Mouse (Mus musculus) embryonic facial prominence, embryonic 12.5 days (tissue): ENCODE results near the gene Hist1h1t. TPM values are rescaled to one million over a fixed set of nuclear protein-coding genes. Genes with fewer than 3 reads are reported as not detected.

ENCODE experiments used
- ATAC-seq: fragments of 200-750 bp; cut with Nextera tagmentation; 2 replicates; pipeline ENCODE4 v1.8.0; 2017; ENCODE audit not compliant: insufficient number of reproducible peaks, insufficient read depth, low FRiP score, low TSS enrichment
- H3K27ac ChIP-seq: fragments of 300-500 bp; sonication (generic); 2 replicates; pipeline ENCODE4 v1.5.1; 2016; ENCODE audit warnings: mild to moderate bottlenecking
- H3K27me3 ChIP-seq: fragments of 300-500 bp; sonication (generic); 2 replicates; pipeline ENCODE4 v1.6.1; 2016; ENCODE audit warnings: mild to moderate bottlenecking, moderate library complexity
- H3K36me3 ChIP-seq: fragments of 300-500 bp; sonication (generic); 2 replicates; pipeline ENCODE4 v1.6.1; 2016; ENCODE audit warnings: mild to moderate bottlenecking
- H3K4me1 ChIP-seq: fragments of 300-500 bp; sonication (generic); 2 replicates; pipeline ENCODE4 v1.6.1; 2016
- H3K4me2 ChIP-seq: fragments of 300-500 bp; sonication (generic); replicated peaks from 2 replicates; pipeline ENCODE4 v1.6.1; 2016; ENCODE audit warnings: mild to moderate bottlenecking, moderate library complexity
- H3K4me3 ChIP-seq: fragments of 300-500 bp; sonication (generic); 2 replicates; pipeline ENCODE4 v1.5.1; 2016; ENCODE audit warnings: mild to moderate bottlenecking
- H3K9ac ChIP-seq: fragments of 300-500 bp; sonication (generic); 2 replicates; pipeline ENCODE4 v1.6.1; 2016; ENCODE audit warnings: mild to moderate bottlenecking, moderate library complexity
- H3K9me3 ChIP-seq: fragments of 300-500 bp; sonication (generic); 2 replicates; pipeline ENCODE4 v1.6.1; 2016; ENCODE audit warnings: mild to moderate bottlenecking, moderate library complexity
- WGBS: fragments of 180-500 bp; shearing (Covaris S2); methylation state at CpG from one replicate; pipeline ENCODE4 v1.1.7; 2016; 5-methylcytosine and 5-hydroxymethylcytosine counted together
- polyA plus RNA-seq: library from polyadenylated mRNA; unstranded; fragments of >200 nt; fragmentation: Nextera tagmentation; extraction: Ambion mirVana; gene quantifications from 2 replicates; pipeline ENCODE4 v1.2.1, GENCODE M21; 2016

The Hist1h1t gene
- polyA plus RNA-seq, 1 experiment from 2014 or later = 0.24 TPM

DNA sequence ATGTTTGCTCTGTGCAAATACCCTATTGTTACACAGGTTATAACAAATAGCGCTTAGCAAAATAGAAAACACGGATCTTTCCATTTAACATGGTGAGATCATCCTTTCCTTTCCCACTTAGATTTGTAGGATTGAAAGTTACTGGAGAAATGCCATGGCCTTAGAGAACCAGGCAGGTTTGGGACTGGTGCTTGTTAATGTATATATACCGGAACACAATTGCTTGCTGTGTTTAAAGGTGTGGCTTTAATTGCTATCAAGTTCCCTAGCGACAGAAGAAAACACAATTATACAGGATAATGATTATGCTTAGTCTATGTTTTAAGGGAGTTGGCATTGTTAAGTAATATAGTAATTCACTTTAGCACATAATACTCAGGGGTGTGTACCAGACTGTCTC, 8.4 kb upstream of the Hist1h1t start:
- 82% methylated on average over 4 of the region's 4 CpGs for WGBS
- Histone ChIP-seq H3K27ac (no peak overlapping the region), H3K4me1 (peaks cover 10% of the 10 kb centered on the region; the same call in 1 of the 2 replicates), H3K9me3 (no peaks in the 10 kb centered on the region), H3K9ac (no peak overlapping the region), H3K36me3 (no peaks in the 10 kb centered on the region), H3K4me2 (no peak overlapping the region), H3K4me3 (no peak overlapping the region), H3K27me3 (no peaks in the 10 kb centered on the region)
- no peak for ATAC-seq

GRCm38 (mm10) chr13:23687907-23688306, 7.7 kb upstream of the Hist1h1t start:
- no peak for ATAC-seq
- no peaks in the 10 kb centered on the region for H3K9me3 ChIP-seq
- no peak overlapping the region for H3K4me3 ChIP-seq
- no peak overlapping the region for H3K4me2 ChIP-seq
- H3K27me3 ChIP-seq = no peaks in the 10 kb centered on the region
- no peak overlapping the region for H3K9ac ChIP-seq
- H3K4me1 ChIP-seq = peaks cover 7% of the 10 kb centered on the region; the same call in 1 of the 2 replicates
- WGBS = 90% methylated on average over 7 of the region's 7 CpGs
- no peak overlapping the region for H3K27ac ChIP-seq
- H3K36me3 ChIP-seq = no peaks in the 10 kb centered on the region

DNA sequence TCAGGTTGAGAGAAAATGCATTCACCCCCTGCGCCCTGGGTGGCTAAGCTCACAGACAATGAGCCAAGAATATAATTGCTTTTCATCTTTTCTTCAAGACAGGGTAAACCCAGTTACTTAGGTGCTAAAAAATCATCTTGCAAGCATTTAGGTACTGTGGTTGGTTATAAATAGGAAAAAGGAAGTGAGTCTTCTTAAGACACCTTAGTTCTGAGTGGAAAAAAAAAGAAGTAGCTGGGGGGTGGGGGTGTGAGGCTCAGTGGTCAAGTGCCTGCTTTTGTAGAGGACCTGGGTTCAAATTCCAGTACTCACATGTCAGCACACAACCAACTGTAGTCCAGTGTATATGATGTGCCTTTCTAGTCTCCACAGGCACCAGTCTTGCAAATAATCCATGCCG, 6.7 kb upstream of the Hist1h1t start:
- no peaks in the 10 kb centered on the region for H3K9me3 ChIP-seq
- H3K9ac ChIP-seq = no peak overlapping the region
- ATAC-seq = no peak
- no peak overlapping the region for H3K27ac ChIP-seq
- no peaks in the 10 kb centered on the region for H3K36me3 ChIP-seq
- 0 out of 2 replicates have a peak, but pooled peaks cover 5% of the 10 kb centered on the region for H3K4me1 ChIP-seq
- 90% methylated on average over 2 of the region's 2 CpGs for WGBS
- no peak overlapping the region for H3K4me2 ChIP-seq
- no peak overlapping the region for H3K4me3 ChIP-seq
- no peaks in the 10 kb centered on the region for H3K27me3 ChIP-seq

DNA sequence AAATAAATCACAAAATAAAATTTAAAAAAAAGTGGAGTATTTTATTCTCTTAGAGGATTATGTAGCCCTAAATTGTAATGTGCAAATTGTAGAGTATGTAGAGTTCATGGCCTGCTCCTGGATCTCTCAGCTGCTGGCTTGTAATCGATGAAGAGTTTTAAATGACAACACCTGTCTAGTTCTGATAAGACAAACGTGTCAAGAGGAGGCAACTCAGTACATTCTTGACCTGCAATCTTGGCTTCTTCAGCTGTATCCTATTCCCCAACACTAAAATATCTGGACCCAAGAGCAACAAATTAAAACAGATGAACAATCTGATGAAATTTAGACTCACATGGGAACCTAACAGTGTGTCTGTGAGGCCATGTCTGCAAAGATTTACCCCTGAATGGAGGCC, 6.2 kb upstream of the Hist1h1t start:
- Histone ChIP-seq H3K27ac (no peak overlapping the region), H3K9me3 (no peaks in the 10 kb centered on the region), H3K36me3 (no peaks in the 10 kb centered on the region), H3K4me2 (no peak overlapping the region), H3K9ac (no peak overlapping the region), H3K27me3 (no peaks in the 10 kb centered on the region), H3K4me1 (0 out of 2 replicates have a peak, but pooled peaks cover 5% of the 10 kb centered on the region), H3K4me3 (no peak overlapping the region)
- WGBS = 63% methylated on average over 2 of the region's 2 CpGs
- ATAC-seq = no peak

DNA sequence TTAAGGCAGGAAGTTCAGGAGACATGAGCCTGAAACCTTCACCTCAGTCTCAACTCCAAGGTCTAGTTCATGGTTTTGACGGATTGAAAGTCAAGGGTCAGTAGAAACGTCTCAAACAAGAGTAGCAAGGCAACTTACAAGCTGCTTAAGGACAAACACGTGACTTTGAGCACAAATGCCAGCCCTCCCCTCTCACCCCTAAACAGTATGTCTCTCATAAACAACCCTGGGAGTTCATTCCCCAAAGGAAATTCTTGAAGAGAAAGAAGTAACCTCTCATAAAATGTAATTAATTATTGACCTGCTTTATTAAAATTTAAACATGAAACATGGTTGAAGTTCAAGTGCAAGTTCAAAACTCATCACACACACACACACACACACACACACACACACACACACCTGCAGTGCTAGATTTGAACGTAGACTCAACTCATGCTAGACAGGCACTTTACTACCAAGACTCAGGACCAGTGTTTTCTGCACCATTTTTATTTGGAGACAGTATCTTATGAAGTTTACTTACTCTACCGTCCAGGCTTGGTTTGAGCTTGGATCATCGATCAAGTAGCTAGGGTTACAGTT, 1.7 kb upstream of the Hist1h1t start:
- H3K27me3 ChIP-seq = no peaks in the 10 kb centered on the region
- no peak overlapping the region for H3K9ac ChIP-seq
- peaks cover 3% of the 10 kb centered on the region; the same call in 1 of the 2 replicates for H3K4me1 ChIP-seq
- no peak overlapping the region for H3K27ac ChIP-seq
- H3K4me3 ChIP-seq = no peak overlapping the region
- H3K36me3 ChIP-seq = no peaks in the 10 kb centered on the region
- H3K9me3 ChIP-seq = no peaks in the 10 kb centered on the region
- 78% methylated on average over 6 of the region's 6 CpGs for WGBS
- no peak overlapping the region for H3K4me2 ChIP-seq
- no peak for ATAC-seq

DNA sequence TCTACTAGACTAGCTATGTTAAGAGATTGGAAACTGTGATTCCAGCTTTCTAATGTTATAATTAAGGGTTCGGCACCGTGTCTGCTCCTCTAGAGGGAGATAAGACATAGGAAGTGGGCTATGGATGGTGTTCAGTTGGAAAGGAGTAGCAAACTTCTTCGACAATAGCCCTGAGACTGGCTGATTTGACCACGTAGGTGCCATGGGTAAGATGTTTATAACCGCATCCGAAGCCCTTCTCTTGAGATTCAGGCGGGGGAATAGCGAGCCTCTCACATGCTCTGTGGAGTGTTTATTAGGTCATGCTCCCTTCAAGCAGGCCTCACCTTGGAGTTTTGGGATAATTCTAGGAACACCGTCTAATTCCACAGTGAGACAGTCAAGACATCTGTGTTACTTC, 658 bp upstream of the Hist1h1t start:
- no peak for ATAC-seq
- 93% methylated on average over 9 of the region's 9 CpGs for WGBS

DNA sequence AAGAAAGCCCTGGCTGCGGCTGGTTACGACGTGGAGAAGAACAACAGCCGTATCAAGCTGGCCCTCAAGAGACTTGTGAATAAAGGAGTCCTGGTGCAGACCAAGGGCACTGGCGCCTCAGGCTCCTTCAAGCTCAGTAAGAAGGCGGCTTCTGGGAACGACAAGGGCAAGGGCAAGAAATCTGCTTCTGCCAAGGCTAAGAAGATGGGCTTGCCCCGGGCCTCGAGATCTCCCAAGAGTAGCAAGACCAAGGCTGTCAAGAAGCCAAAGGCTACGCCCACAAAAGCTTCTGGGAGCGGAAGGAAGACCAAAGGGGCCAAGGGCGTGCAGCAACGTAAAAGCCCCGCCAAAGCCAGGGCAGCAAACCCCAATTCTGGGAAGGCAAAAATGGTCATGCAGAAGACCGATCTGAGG, 454 bp downstream of the Hist1h1t start:
- Histone ChIP-seq H3K9me3 (no peaks in the 10 kb centered on the region), H3K9ac (no peak overlapping the region), H3K36me3 (no peaks in the 10 kb centered on the region), H3K27ac (peak overlapping the region; percentile 47), H3K4me1 (peaks cover 7% of the 10 kb centered on the region; the same call in 1 of the 2 replicates), H3K4me3 (no peak overlapping the region), H3K4me2 (no peak overlapping the region), H3K27me3 (no peaks in the 10 kb centered on the region)
- 64% methylated on average over 15 of the region's 15 CpGs for WGBS
- no peak for ATAC-seq

More for the DNA sequence above, 658 bp upstream of the Hist1h1t start:
- no peak overlapping the region for H3K9ac ChIP-seq
- no peak overlapping the region for H3K4me2 ChIP-seq
- no peak overlapping the region for H3K4me3 ChIP-seq
- H3K27ac ChIP-seq = no peak overlapping the region
- peaks cover 7% of the 10 kb centered on the region; the same call in 1 of the 2 replicates for H3K4me1 ChIP-seq
- H3K9me3 ChIP-seq = no peaks in the 10 kb centered on the region
- H3K36me3 ChIP-seq = no peaks in the 10 kb centered on the region
- H3K27me3 ChIP-seq = no peaks in the 10 kb centered on the region

- Histone ChIP-seq H3K27me3 (no peaks in the 10 kb centered on the region), H3K4me1 (peaks cover 7% of the 10 kb centered on the region; the same call in 1 of the 2 replicates), H3K27ac (peak overlapping the region; percentile 92), H3K4me2 (peak overlapping the region; percentile 67), H3K9me3 (no peaks in the 10 kb centered on the region), H3K4me3 (peak overlapping the region; percentile 45), H3K9ac (peak overlapping the region; percentile 64), H3K36me3 (no peaks in the 10 kb centered on the region)
- ATAC-seq = peak; percentile 3; the same call in 1 of the 2 replicates
- WGBS = 2% methylated on average over 32 of the region's 32 CpGs
Measured at GRCm38 (mm10) chr13:23697491-23698299, 2.1 kb downstream of the Hist1h1t start.

GRCm38 (mm10) chr13:23698300-23698693, 2.7 kb downstream of the Hist1h1t start, which contains the start of gene Hist1h4c:
Hist1h4c (minus strand) TSS chr13:23698454.
- H3K4me2 ChIP-seq = peak within 1 kb of the TSS; percentile 67
- no peaks in the 10 kb centered on the region for H3K9me3 ChIP-seq
- peak within 1 kb of the TSS; percentile 45 for H3K4me3 ChIP-seq
- H3K36me3 ChIP-seq = no peaks in the 10 kb centered on the region
- peak within 1 kb of the TSS; percentile 92 for H3K27ac ChIP-seq
- H3K9ac ChIP-seq = peak within 1 kb of the TSS; percentile 64
- peaks cover 7% of the 10 kb centered on the region; the same call in 1 of the 2 replicates for H3K4me1 ChIP-seq
- H3K27me3 ChIP-seq = no peaks in the 10 kb centered on the region
- peak; percentile 95 for ATAC-seq
- under 1% methylated on average over 22 of the region's 22 CpGs for WGBS

DNA sequence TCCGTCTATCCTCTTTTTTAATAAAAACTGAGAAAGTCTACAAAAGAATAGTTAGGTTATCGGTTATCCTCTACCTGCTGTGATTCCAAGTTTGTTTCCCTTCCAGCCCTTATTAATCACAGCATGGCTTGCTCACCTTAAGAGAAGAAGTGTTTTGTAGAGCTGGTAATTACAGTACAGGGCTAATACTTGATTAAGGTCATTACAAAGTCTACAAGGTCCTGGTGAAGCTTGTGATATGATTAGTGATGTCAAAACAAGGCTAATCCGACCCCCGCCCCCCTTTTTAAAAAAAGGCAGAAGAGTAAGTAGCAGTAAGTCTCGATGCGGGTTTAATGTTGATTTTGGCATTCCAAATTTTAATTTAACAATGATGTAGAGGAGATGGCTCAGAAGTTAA, 3.4 kb downstream of the Hist1h1t start:
- H3K4me1 ChIP-seq = peaks cover 7% of the 10 kb centered on the region; the same call in 1 of the 2 replicates
- no peak for ATAC-seq
- H3K27ac ChIP-seq = peak overlapping the region; percentile 90
- H3K9me3 ChIP-seq = no peaks in the 10 kb centered on the region
- H3K27me3 ChIP-seq = no peaks in the 10 kb centered on the region
- no peaks in the 10 kb centered on the region for H3K36me3 ChIP-seq
- H3K9ac ChIP-seq = no peak overlapping the region
- 51% methylated on average over 6 of the region's 6 CpGs for WGBS
- peak overlapping the region; percentile 32 for H3K4me2 ChIP-seq
- H3K4me3 ChIP-seq = no peak overlapping the region

DNA sequence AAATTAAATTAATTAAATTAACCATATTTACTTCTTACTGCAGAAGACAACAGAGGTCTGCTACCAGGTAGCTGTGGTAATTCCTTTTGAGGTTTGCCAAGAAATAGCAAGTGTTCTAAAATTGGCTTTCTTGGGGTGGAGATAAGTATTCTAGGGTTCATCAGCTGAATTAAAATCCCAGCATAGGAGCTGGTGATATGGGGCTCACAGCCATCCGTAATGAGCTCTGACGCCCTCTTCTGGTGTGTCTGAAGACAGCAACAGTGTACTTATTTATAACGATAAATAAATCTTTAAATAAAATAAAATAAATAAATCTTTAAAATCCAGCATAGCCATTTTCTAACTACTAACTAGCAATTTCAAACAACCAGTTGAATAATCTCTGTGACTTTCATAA, 4.2 kb downstream of the Hist1h1t start:
- H3K27ac ChIP-seq = no peak overlapping the region
- no peak for ATAC-seq

More for the DNA sequence above, 4.2 kb downstream of the Hist1h1t start:
- no peaks in the 10 kb centered on the region for H3K36me3 ChIP-seq
- H3K4me3 ChIP-seq = no peak overlapping the region
- peaks cover 7% of the 10 kb centered on the region; the same call in 1 of the 2 replicates for H3K4me1 ChIP-seq
- no peaks in the 10 kb centered on the region for H3K27me3 ChIP-seq
- no peaks in the 10 kb centered on the region for H3K9me3 ChIP-seq
- no peak overlapping the region for H3K9ac ChIP-seq
- 70% methylated on average over 3 of the region's 3 CpGs for WGBS
- no peak overlapping the region for H3K4me2 ChIP-seq
